Mouse (Mus musculus) heart, adult 2 months (tissue): Measurements from ENCODE around the gene Fam78a.
A peak's percentile ranks its signal among the peaks of the same experiment; 100 is the strongest.

ENCODE experiments used
- CTCF ChIP-seq: fragments of 200-600 bp; IDR thresholded peaks from 2 replicates; pipeline ENCODE4 v1.8.1; 2022; ENCODE audit warnings: antibody characterized with exemption, mild to moderate bottlenecking, moderate library complexity
- EP300 ChIP-seq: fragments of 200-500 bp; IDR thresholded peaks from 2 replicates; pipeline ENCODE4 v1.6.1; 2011; ENCODE audit warnings: low read depth, low read length, control low read depth; ENCODE audit not compliant: insufficient read depth
- POLR2A ChIP-seq: fragments of 200-500 bp; IDR thresholded peaks from 2 replicates; pipeline ENCODE4 v1.6.1; 2011; ENCODE audit warnings: mild to moderate bottlenecking, low read depth, low read length, control low read depth; ENCODE audit not compliant: insufficient read depth

- peak; percentile 58; the same call in 1 of the 2 replicates for TF ChIP-seq EP300
- no peak; the same call in none of the 2 replicates for TF ChIP-seq POLR2A
- no peak for TF ChIP-seq CTCF
These were observed 10.9 kb upstream of the Fam78a start, which contains the start of gene Plpp7 for GRCm38 (mm10) chr2:32095351-32096121.
